Mouse (Mus musculus): ENCODE data around the gene Zfp429. TPM values are rescaled to one million over a fixed set of nuclear protein-coding genes. Genes with fewer than 3 reads are reported as not detected.
"Not testable (repeated sequence)": the region's sequence is repeated elsewhere in the genome, so short reads cannot be mapped to it uniquely, and the experiment has no call there.

The Zfp429 gene
- polyA plus RNA-seq, 1 experiment: 0.17 TPM

- Histone ChIP-seq H3K27me3 (ENCODE audit: control insufficient read depth, insufficient read depth, low read length) (no peaks in the 10 kb centered on the region), H3K4me1 (ENCODE audit: control insufficient read depth, insufficient read depth, low read length) (no peaks in the 10 kb centered on the region; the same call in 1 of the 2 replicates), H3K36me3 (ENCODE audit: control insufficient read depth, insufficient read depth, low read length) (no peaks in the 10 kb centered on the region), H3K27ac (ENCODE audit: control insufficient read depth, insufficient read depth, low read depth, low read length) (no peak overlapping the region), H3K4me3 (ENCODE audit: control insufficient read depth, low read depth, low read length) (no peak overlapping the region)
- TF ChIP-seq POLR2A (IDR thresholded peaks at IDR 0.05; ENCODE audit: control insufficient read depth, low read depth, low read length) (no peak), CTCF (IDR thresholded peaks at IDR 0.05; ENCODE audit: control insufficient read depth, insufficient read depth, insufficient replicate concordance, low read depth, low read length) (no peak)
These were observed 16.1 kb upstream of the Zfp429 start for GRCm38 (mm10) chr13:67415759-67416158.

GRCm38 (mm10) chr13:67413634-67414033, 14.0 kb upstream of the Zfp429 start:
- not testable (repeated sequence) for H3K27me3 ChIP-seq (ENCODE audit: control insufficient read depth, insufficient read depth, low read length); H3K4me1 ChIP-seq (ENCODE audit: control insufficient read depth, insufficient read depth, low read length); H3K4me3 ChIP-seq (ENCODE audit: control insufficient read depth, low read depth, low read length); H3K36me3 ChIP-seq (ENCODE audit: control insufficient read depth, insufficient read depth, low read length); H3K27ac ChIP-seq (ENCODE audit: control insufficient read depth, insufficient read depth, low read depth, low read length)

- not testable (repeated sequence) for H3K27me3 ChIP-seq (ENCODE audit: control insufficient read depth, insufficient read depth, low read length); H3K27ac ChIP-seq (ENCODE audit: control insufficient read depth, insufficient read depth, low read depth, low read length); H3K4me3 ChIP-seq (ENCODE audit: control insufficient read depth, low read depth, low read length); H3K4me1 ChIP-seq (ENCODE audit: control insufficient read depth, insufficient read depth, low read length); H3K36me3 ChIP-seq (ENCODE audit: control insufficient read depth, insufficient read depth, low read length)
These were observed 23.4 kb downstream of the Zfp429 start for GRCm38 (mm10) chr13:67376255-67376654.

- H3K4me1 ChIP-seq (ENCODE audit: control insufficient read depth, insufficient read depth, low read length); H3K27ac ChIP-seq (ENCODE audit: control insufficient read depth, insufficient read depth, low read depth, low read length); H3K36me3 ChIP-seq (ENCODE audit: control insufficient read depth, insufficient read depth, low read length); H3K27me3 ChIP-seq (ENCODE audit: control insufficient read depth, insufficient read depth, low read length): not testable (repeated sequence)
- H3K4me3 ChIP-seq (ENCODE audit: control insufficient read depth, low read depth, low read length): peak within 1 kb of the TSS; percentile 85
These were observed 24.3 kb downstream of the Zfp429 start, which contains the start of the genes Gm28041 and Zfp456 for GRCm38 (mm10) chr13:67375050-67375911. Gene Gm28041 (minus strand): TSS chr13:67375733. Gene Zfp456 (minus strand): TSS chr13:67375810.

GRCm38 (mm10) chr13:67360131-67360744, 39.4 kb downstream of the Zfp429 start, which contains the start of the genes Gm28044 and Zfp953:
Gene Gm28044 (minus strand): TSS chr13:67360536.
Gene Zfp953 (minus strand): TSS chr13:67360605.
- no peaks in the 10 kb centered on the region; the same call in 1 of the 2 replicates for H3K4me1 ChIP-seq (ENCODE audit: control insufficient read depth, insufficient read depth, low read length)
- H3K4me3 ChIP-seq (ENCODE audit: control insufficient read depth, low read depth, low read length): peak within 1 kb of the TSS; percentile 96
- H3K36me3 ChIP-seq (ENCODE audit: control insufficient read depth, insufficient read depth, low read length): no peaks in the 10 kb centered on the region
- no peaks in the 10 kb centered on the region for H3K27me3 ChIP-seq (ENCODE audit: control insufficient read depth, insufficient read depth, low read length)
- TF ChIP-seq CTCF (IDR thresholded peaks at IDR 0.05; ENCODE audit: control insufficient read depth, insufficient read depth, insufficient replicate concordance, low read depth, low read length): no peak
- no peak for TF ChIP-seq POLR2A (IDR thresholded peaks at IDR 0.05; ENCODE audit: control insufficient read depth, low read depth, low read length)
- H3K27ac ChIP-seq (ENCODE audit: control insufficient read depth, insufficient read depth, low read depth, low read length): peak within 1 kb of the TSS; percentile 90

- Histone ChIP-seq H3K27me3 (ENCODE audit: control insufficient read depth, insufficient read depth, low read length) (no peaks in the 10 kb centered on the region), H3K4me1 (ENCODE audit: control insufficient read depth, insufficient read depth, low read length) (no peaks in the 10 kb centered on the region), H3K27ac (ENCODE audit: control insufficient read depth, insufficient read depth, low read depth, low read length) (no peak overlapping the region), H3K4me3 (ENCODE audit: control insufficient read depth, low read depth, low read length) (no peak overlapping the region), H3K36me3 (ENCODE audit: control insufficient read depth, insufficient read depth, low read length) (no peaks in the 10 kb centered on the region)
- no peak for TF ChIP-seq CTCF (IDR thresholded peaks at IDR 0.05; ENCODE audit: control insufficient read depth, insufficient read depth, insufficient replicate concordance, low read depth, low read length)
- TF ChIP-seq POLR2A (IDR thresholded peaks at IDR 0.05; ENCODE audit: control insufficient read depth, low read depth, low read length): no peak
These were observed 47.8 kb downstream of the Zfp429 start for GRCm38 (mm10) chr13:67351854-67352253.

GRCm38 (mm10) chr13:67343422-67343821, 56.2 kb downstream of the Zfp429 start:
- Histone ChIP-seq H3K4me1 (ENCODE audit: control insufficient read depth, insufficient read depth, low read length) (no peaks in the 10 kb centered on the region), H3K27me3 (ENCODE audit: control insufficient read depth, insufficient read depth, low read length) (no peaks in the 10 kb centered on the region), H3K27ac (ENCODE audit: control insufficient read depth, insufficient read depth, low read depth, low read length) (no peak overlapping the region), H3K36me3 (ENCODE audit: control insufficient read depth, insufficient read depth, low read length) (no peaks in the 10 kb centered on the region), H3K4me3 (ENCODE audit: control insufficient read depth, low read depth, low read length) (no peak overlapping the region)
- TF ChIP-seq CTCF (IDR thresholded peaks at IDR 0.05; ENCODE audit: control insufficient read depth, insufficient read depth, insufficient replicate concordance, low read depth, low read length) (no peak), POLR2A (IDR thresholded peaks at IDR 0.05; ENCODE audit: control insufficient read depth, low read depth, low read length) (no peak)

Other genes starting within 250 kb of the Zfp429 start
- 0.37 and 0.77 TPM in 2 replicates for gene Rsl1, start 226.6 kb downstream of the Zfp429 start, polyA plus RNA-seq (2012; rRNA removed)
- gene Zfp455, start 205.3 kb downstream of the Zfp429 start, polyA plus RNA-seq (2012; rRNA removed): 0.12 and 0.17 TPM in 2 replicates
- 1.3 and 1.5 TPM in 2 replicates for gene Zfp458, start 121.4 kb downstream of the Zfp429 start, polyA plus RNA-seq (2012; rRNA removed)
- 1.2 and 1.5 TPM in 2 replicates for gene Zfp457, start 93.3 kb downstream of the Zfp429 start, polyA plus RNA-seq (2012; rRNA removed)
- gene Zfp595, start 67.2 kb downstream of the Zfp429 start, polyA plus RNA-seq (2012; rRNA removed): 0.47 and 0.52 TPM in 2 replicates
- gene Gm28044, start 39.3 kb downstream of the Zfp429 start, polyA plus RNA-seq (2012; rRNA removed): not detected in 2 replicates
- 0.19 and 0.27 TPM in 2 replicates for gene Zfp953, start 39.2 kb downstream of the Zfp429 start, polyA plus RNA-seq (2012; rRNA removed)
- gene Gm28041, start 24.1 kb downstream of the Zfp429 start, polyA plus RNA-seq (2012; rRNA removed): not detected in 2 replicates
- gene Zfp456, start 24.0 kb downstream of the Zfp429 start, polyA plus RNA-seq (2012; rRNA removed): 0.06 and 0.09 TPM in 2 replicates
- gene Zfp459, start 21.6 kb upstream of the Zfp429 start, polyA plus RNA-seq (2012; rRNA removed): 0.14 and 0.62 TPM in 2 replicates
- gene Zfp874a, start 51.8 kb upstream of the Zfp429 start, polyA plus RNA-seq (2012; rRNA removed): 0.65 and 0.70 TPM in 2 replicates
- 0.85 and 0.86 TPM in 2 replicates for gene Zfp874b, start 84.4 kb upstream of the Zfp429 start, polyA plus RNA-seq (2012; rRNA removed)
- gene Zfp58, start 100.7 kb upstream of the Zfp429 start, polyA plus RNA-seq (2012; rRNA removed): 2.8 and 3.2 TPM in 2 replicates
- gene Gm26965, start 126.3 kb upstream of the Zfp429 start, polyA plus RNA-seq (2012; rRNA removed): not detected in 2 replicates
- 59.3 and 86.0 TPM in 2 replicates for gene Zfp87, start 126.4 kb upstream of the Zfp429 start, polyA plus RNA-seq (2012; rRNA removed)
- gene Zfp748, start 154.0 kb upstream of the Zfp429 start, polyA plus RNA-seq (2012; rRNA removed): 2.0 and 2.6 TPM in 2 replicates
- 0.32 and 0.34 TPM in 2 replicates for gene Zfp729b, start 209.9 kb upstream of the Zfp429 start, polyA plus RNA-seq (2012; rRNA removed)
- gene Gm49345, start 237.9 kb upstream of the Zfp429 start, polyA plus RNA-seq (2012; rRNA removed): not detected in 2 replicates
- gene Zfp729a, start 238.0 kb upstream of the Zfp429 start, polyA plus RNA-seq (2012; rRNA removed): 0.38 and 0.47 TPM in 2 replicates